Mouse (Mus musculus) thymus, postnatal 0 days (tissue): ENCODE data around the gene Polr3gl. TPM values are rescaled to one million over a fixed set of nuclear protein-coding genes. Genes with fewer than 3 reads are reported as not detected.
A peak's percentile ranks its signal among the peaks of the same experiment; 100 is the strongest.

Experiments
- DNase-seq: peaks from one replicate; pipeline ENCODE4 v3.0.0-alpha.2; 2015; ENCODE audit warnings: low spot score
- polyA plus RNA-seq: library from polyadenylated mRNA; unstranded; fragments of >200 nt; fragmentation: Nextera tagmentation; extraction: Ambion mirVana; gene quantifications from 2 replicates; pipeline ENCODE4 v1.2.1, GENCODE M21; 2015

The Polr3gl gene
- polyA plus RNA-seq, 1 experiment from 2014 or later: 28.8 TPM

GRCm38 (mm10) chr3:96558159-96558558 is 35.8 kb downstream of the Polr3gl start:
- no peak for DNase-seq

- DNase-seq: peak; percentile 100
Observed at GRCm38 (mm10) chr3:96557694-96558093, 36.3 kb downstream of the Polr3gl start, which contains the start of gene Txnip. TSS of gene Txnip (plus strand) at chr3:96557957.

- DNase-seq: peak; percentile 79
Observed at GRCm38 (mm10) chr3:96556651-96557635, 37.0 kb downstream of the Polr3gl start.

DNA sequence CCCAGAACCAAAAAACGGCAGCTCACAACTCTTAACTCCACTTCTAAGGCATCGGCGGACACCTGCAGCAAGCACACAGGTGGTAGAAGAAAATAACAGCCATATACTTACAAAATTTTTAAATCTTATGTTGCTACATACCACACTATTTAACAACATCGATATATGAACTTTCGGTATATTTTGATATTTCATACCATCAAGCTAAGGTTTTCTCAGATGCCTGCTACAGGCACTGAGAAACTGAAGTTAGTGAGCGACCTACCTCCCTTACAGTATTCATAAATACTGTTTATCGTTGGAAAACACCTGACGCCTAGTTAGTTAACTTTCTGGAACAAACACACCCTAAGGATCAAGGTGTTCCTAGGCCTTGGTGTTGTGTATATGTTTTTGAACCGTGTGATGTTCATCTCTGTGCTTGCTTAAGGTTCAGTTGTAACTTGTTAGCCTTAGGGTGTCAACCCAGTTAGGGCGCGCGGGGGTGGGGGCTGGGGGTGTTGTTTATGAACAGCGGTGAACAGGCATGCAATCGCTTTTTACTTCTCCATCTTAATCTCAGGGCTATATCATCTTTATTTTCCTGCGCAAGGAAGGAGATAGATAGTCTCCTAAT is 37.9 kb downstream of the Polr3gl start:
- DNase-seq: peak; percentile 37

- peak; percentile 43 for DNase-seq
Observed at GRCm38 (mm10) chr3:96555041-96555596, 38.9 kb downstream of the Polr3gl start.

- DNase-seq: no peak
Observed at GRCm38 (mm10) chr3:96554251-96554650, 39.7 kb downstream of the Polr3gl start.

DNA sequence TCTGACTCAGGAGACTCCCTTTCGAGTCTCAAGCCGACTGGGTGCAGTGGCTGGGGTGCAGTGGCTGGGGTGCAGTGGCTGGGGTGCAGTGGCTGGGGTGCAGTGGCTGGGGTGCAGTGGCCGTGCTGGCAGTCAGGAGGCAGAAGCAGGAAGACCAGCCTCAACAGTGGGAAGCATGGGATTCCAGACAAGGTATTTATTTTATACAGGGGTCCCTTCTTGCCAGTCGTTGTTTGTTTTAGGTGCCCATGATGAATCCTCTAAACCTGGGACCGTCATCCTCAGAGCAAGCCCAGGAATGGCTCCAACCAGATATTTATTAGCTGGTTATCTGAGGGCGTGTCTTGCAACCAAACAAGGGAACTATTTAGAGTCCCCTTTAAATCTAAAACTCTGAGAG is 40.4 kb downstream of the Polr3gl start:
- DNase-seq: no peak

GRCm38 (mm10) chr3:96551890-96552289 is 42.1 kb downstream of the Polr3gl start:
- no peak for DNase-seq

GRCm38 (mm10) chr3:96551203-96551602 is 42.8 kb downstream of the Polr3gl start:
- DNase-seq: peak; percentile 67

- no peak for DNase-seq
Observed at GRCm38 (mm10) chr3:96549346-96549745, 44.6 kb downstream of the Polr3gl start.

DNA sequence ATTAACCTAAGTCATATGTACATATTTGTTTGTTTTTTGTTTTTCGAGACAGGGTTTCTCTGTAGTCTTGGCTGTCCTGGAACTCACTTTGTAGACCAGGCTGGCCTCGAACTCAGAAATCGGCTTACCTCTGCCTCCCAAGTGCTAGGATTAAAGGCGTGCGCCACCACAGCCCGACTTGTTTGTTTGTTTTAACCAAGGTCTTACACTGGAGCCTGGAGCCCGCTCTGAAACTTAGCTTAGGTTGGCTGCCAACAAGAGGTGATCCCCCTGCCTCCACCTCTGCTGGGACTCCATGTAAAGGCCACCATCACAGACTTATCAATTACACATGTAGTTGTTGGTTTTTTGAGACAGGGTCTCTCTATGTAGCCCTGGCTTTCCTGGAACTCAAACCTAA is 45.2 kb downstream of the Polr3gl start:
- no peak for DNase-seq

- peak; percentile 71 for DNase-seq
Observed at GRCm38 (mm10) chr3:96547389-96547960, 46.5 kb downstream of the Polr3gl start.

DNA sequence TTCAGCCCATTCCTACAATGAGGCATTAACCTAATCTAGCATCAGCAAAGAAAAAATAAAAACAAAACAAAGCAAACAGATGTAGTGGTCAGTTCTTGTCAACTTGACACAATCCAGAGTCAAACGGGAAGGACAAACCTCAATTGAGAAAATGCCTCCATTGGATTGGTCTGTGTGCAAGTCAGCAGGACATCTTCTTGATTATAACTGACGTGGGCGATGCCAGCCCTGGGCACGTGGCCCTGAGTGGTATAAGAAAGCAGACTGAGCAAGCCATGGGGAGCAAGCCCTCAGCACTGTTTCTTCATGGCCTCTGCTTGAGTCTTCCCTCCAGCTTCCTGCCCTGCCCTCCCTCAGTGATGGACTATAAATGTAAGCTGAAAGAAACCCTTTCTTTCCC is 47.1 kb downstream of the Polr3gl start:
- no peak for DNase-seq

GRCm38 (mm10) chr3:96545565-96545964 is 48.4 kb downstream of the Polr3gl start:
- DNase-seq: no peak

DNA sequence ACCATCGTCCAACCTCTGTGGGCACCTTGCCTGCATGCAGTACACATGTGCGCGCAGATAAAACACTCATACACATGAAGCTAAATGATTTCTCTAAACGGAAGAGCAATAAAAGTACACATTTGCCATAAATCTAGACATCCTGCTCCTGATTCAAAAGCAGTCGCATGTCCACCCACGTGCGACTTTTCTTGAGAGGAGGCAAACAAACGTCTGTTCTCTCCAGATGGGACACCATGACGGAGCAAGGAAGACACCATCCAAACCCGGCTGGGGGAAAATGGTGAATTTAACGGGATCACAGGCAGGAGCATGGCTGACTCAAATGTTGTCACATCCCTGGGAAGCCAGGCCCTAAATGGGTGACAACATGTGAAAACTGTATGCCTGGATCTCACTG is 50.6 kb downstream of the Polr3gl start:
- DNase-seq: no peak

- DNase-seq: no peak
Observed at GRCm38 (mm10) chr3:96542554-96542953, 51.4 kb downstream of the Polr3gl start.

DNA sequence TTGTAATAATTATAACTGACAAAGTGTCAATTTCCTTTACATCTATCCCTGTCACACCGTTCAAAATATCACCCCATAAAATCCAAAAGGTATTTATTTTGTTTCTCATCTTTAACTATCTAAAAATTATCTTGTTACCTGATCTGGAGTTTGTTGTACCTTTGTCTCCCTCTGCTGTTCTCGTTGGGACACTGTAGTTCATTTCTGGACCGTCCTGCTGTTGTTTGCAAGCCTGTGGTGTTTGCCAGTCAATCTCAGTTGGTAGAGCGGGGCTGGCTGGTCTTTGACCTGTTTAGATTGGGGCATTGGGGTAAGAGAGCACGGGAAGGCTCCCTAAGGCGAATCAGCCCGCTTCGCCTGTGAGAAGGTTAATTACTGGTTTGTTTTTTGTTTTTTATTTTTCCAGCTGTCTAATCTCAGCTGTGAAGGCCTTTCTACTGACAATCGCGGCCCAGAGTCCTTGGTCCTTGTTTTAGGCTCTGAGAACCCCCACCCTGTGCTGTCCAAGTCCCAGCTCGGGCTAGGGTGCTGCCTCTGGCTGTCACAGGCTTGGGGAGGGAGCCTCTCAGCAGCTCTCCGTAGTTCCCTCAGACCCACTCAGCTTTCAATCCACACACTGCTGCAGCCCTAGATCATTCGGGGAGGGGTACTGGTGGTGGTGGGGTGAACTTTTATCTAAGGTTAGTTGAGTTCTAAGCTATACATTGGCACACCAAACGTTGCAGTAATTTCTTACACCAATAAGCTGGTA is 52.5 kb downstream of the Polr3gl start:
- no peak for DNase-seq

- no peak for DNase-seq
Observed at GRCm38 (mm10) chr3:96540740-96541139, 53.2 kb downstream of the Polr3gl start.

DNA sequence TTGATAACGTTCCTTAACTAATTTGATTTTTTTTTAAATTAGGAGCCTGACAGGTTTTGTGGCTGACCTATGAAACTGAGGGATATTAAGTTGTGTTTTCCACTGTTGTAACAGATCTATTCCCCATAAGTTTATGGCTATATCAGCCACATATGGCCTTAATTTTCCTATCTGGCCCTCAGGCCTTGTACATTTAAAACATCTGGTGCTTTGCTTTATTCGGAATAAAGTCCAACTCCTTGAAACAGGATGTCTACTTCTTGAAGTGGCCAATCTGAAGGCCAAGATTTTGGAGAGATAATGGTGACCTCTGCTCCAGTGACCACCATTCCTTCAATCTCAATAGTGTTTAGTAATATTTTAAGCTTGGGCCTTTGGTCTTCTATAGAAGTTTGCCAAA is 54.7 kb downstream of the Polr3gl start:
- DNase-seq: no peak

DNA sequence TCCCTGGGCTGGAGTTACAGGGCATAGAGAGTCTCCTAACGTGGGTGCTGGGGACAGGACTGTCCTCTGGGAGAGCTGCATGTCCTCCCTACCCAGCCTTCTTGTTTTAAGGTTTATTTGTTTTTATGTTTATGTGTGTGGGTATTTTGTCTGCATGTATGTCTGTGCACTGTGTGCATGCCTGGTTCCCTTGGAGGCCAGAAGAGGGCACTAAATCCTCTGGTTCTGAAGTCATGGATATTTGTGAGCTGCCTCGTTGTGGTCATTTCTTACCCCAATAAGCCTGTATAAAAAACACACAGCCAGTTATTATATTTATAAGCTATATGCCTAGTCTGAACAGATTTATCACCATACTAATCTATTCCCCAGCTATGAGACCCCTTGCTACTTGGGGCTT is 59.7 kb downstream of the Polr3gl start:
- no peak for DNase-seq

- DNase-seq: no peak
Observed at GRCm38 (mm10) chr3:96532050-96532449, 61.9 kb downstream of the Polr3gl start.
